Mouse (Mus musculus) ovary, adult 10 weeks (tissue): Measurements from ENCODE around the gene 0610010F05Rik. TPM values are rescaled to one million over a fixed set of nuclear protein-coding genes. Genes with fewer than 3 reads are reported as not detected.

Experiments used
- polyA plus RNA-seq: library from polyadenylated mRNA; stranded (reverse); fragments of 350-450 nt; fragmentation: Illumina TruSeq; extraction: RNeasy Lipid Tissue Mini Kit (QIAGEN cat#74804); gene quantifications from one replicate; pipeline ENCODE4 v1.2.3, GENCODE M21; 2014

The 0610010F05Rik gene
- polyA plus RNA-seq = 60.5 TPM

DNA sequence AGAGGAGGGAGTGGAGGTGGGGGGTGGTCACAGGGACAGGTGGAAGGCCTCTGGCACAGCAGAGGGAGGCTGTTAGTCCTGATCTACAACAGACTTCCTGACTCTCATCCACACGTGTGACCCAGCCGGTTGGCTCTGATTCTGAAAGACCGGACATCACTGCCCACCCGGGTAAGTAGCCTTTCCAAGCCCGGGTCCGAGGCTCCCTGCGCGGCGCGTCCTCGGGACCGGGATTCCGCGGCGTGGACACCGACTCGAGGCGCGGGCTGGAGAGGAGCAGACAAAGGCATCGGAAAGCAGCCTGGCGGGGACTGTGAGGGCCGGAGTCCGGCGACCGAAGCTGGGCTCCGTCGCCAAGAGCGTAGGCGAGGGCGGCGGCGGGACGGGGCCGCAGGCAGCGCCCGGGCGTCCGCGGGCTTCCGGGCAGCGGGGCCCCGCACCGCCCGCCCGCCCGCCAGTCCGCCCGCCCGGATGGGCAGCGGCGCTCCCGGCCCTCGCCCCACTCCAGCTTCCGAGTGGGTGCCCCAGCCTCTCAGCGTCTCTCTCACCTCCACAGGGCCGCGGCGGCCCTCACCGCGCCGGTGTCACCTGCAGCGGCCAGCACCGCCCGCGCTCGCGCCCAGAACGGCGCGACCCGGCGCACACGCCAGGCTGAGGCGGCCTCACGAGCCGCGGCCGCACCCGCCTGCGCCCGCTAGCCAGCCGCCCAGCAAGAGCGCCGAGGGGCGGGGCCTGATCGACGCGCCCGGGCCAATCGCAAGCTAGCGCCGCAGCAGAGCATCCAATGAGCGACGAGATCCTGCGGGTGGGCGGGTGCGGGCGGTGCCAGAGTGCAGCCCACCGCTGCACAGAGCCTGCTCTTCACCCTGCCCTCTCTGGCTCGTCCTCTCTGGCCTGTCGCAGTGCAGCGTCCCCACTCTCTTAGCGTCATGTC lies at the start of gene 0610010F05Rik:
Gene 0610010F05Rik (minus strand): TSS at position 695 of the 934 bp plus-strand sequence.

DNA sequence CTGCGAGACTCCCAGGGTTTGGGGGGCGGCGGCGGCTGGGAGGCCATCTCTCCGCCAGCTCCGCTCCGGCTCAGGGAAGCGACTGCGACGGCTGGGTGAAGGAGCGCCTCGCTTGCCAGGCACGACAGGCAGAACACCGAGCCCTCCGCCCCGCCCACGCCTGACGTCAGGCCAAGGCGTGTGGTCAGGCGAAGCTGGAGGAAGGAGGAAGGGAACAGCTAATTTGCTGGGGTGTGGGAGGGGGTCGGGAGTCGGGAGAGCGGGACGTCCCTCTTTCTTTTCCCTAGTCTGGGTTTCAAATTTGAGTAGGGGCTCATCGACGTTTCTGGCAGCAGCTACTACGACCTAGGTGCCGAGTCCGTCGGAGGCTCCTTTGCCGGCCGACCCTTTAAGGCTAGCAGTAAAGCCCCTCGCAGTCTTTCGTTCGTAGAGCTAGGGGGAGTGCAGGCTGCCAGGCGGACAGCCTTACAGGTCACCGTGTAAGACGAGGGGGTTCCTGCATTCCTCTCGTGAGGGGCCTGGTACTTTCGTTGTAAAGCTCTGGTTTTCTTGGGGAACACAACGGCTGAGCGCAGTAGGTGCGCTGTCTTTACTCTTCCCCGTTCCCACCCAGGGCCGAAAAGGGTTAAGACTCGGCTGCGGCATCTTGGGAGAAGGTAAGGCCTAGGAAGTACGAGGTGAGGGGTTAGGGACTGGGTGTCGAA lies 32.5 kb upstream of the 0610010F05Rik start, which contains the start of gene Pex13:
Gene Pex13 (minus strand): TSS at position 162 of the 704 bp plus-strand sequence.

GRCm38 (mm10) chr11:23665311-23665786 lies 31.9 kb upstream of the 0610010F05Rik start, which contains the start of gene Pus10:
Pus10 (plus strand) TSS chr11:23665674.

DNA sequence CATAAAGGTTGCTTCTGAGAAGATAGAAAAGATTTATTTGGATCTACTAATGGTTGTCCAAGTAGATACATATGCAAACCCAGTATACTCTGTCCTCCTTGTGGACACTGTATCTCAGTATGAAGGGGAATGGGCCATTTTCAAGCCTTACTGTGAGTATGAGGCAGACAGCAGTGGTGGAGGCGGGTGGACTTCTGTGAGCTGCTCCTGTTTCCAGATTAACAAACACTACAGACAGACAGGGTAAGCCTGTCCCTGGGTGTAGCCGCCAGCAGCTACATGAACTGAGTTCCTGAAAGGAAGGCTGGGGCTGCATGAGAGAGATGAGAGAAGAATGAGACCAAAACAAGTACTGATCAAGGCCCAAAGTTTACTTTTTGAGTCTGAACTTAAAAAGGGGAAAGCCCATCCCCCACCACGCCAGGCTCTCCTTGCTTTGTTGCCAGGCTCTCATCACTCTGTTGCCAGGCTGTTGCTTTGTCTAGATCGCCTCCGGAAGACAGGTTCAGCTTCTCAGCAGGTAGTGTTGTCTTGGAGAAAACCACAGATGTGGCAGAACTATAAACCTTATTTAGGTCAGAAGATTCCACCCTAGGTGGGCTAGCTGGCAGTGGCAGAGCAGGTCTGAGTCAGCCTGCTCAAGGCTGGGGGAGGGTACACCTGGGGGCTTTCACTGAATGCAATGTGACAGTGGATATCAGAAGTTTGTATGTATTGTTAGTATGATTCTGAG lies 112.8 kb downstream of the 0610010F05Rik start, which contains the start of gene 1700093K21Rik:
Gene 1700093K21Rik (minus strand): TSS at position 683 of the 733 bp plus-strand sequence.

Other genes with a start within 250 kb of the 0610010F05Rik start
- 116 TPM for gene Ahsa2, start 135.6 kb downstream of the 0610010F05Rik start, polyA plus RNA-seq
- not detected for gene 1700093K21Rik, start 112.5 kb downstream of the 0610010F05Rik start, polyA plus RNA-seq
- gene Pus10, start 32.0 kb upstream of the 0610010F05Rik start, polyA plus RNA-seq = 70.3 TPM
- 67.1 TPM for gene Pex13, start 32.3 kb upstream of the 0610010F05Rik start, polyA plus RNA-seq
- gene Rel, start 137.3 kb upstream of the 0610010F05Rik start, polyA plus RNA-seq = 19.4 TPM